Mouse (Mus musculus) liver, postnatal 0 days (tissue): ENCODE results near the gene Macf1. TPM values are rescaled to one million over a fixed set of nuclear protein-coding genes. Genes with fewer than 3 reads are reported as not detected.

Experiments
- ATAC-seq: fragments of 200-750 bp; cut with Nextera tagmentation; 2 replicates; pipeline ENCODE4 v1.8.0; 2017; ENCODE audit warnings: mild to moderate bottlenecking, moderate library complexity
- DNase-seq: peaks from one replicate; pipeline ENCODE4 v3.0.0-alpha.2; 2016
- H3K27ac ChIP-seq: fragments of 300-500 bp; sonication (generic); 2 replicates; pipeline ENCODE4 v1.5.1; 2014; ENCODE audit warnings: antibody characterized with exemption, moderate library complexity, mild to moderate bottlenecking, low read depth
- H3K27me3 ChIP-seq: fragments of 300-500 bp; sonication (generic); 2 replicates; pipeline ENCODE4 v1.6.1; 2014; ENCODE audit warnings: low read length, control low read depth, mixed read lengths; ENCODE audit not compliant: insufficient read depth
- H3K36me3 ChIP-seq: fragments of 300-500 bp; sonication (generic); replicated peaks from 2 replicates; pipeline ENCODE4 v1.6.1; 2014; ENCODE audit warnings: mild to moderate bottlenecking, control low read depth, low read length, moderate library complexity, mixed read lengths; ENCODE audit not compliant: insufficient read depth
- H3K4me1 ChIP-seq: fragments of 300-500 bp; sonication (generic); 2 replicates; pipeline ENCODE4 v1.6.1; 2014; ENCODE audit warnings: antibody characterized with exemption, mild to moderate bottlenecking, control low read depth; ENCODE audit not compliant: insufficient read depth
- H3K4me2 ChIP-seq: fragments of 300-500 bp; sonication (generic); 2 replicates; pipeline ENCODE4 v1.6.1; 2014; ENCODE audit warnings: low read depth, mild to moderate bottlenecking, low read length, moderate library complexity, mixed read lengths
- H3K4me3 ChIP-seq: fragments of 300-500 bp; sonication (generic); 2 replicates; pipeline ENCODE4 v1.5.1; 2014; ENCODE audit warnings: low read depth, low read length
- H3K9ac ChIP-seq: fragments of 300-500 bp; sonication (generic); replicated peaks from 2 replicates; pipeline ENCODE4 v1.6.1; 2014; ENCODE audit warnings: mild to moderate bottlenecking, moderate library complexity
- H3K9me3 ChIP-seq: fragments of 300-500 bp; sonication (generic); 2 replicates; pipeline ENCODE4 v1.6.1; 2016; ENCODE audit warnings: mild to moderate bottlenecking, control low read depth, low read length, mixed read lengths
- CTCF ChIP-seq: sonication (generic); IDR thresholded peaks from 2 replicates; pipeline ENCODE4 v1.5.1; 2016; ENCODE audit warnings: antibody characterized with exemption, low read depth
- EP300 ChIP-seq: IDR thresholded peaks from 2 replicates; pipeline ENCODE4 v1.6.1; 2016; ENCODE audit warnings: antibody characterized with exemption, low read depth, mild to moderate bottlenecking
- WGBS: fragments of 180-500 bp; shearing (Covaris S2); extraction: QIAGEN DNeasy Blood & Tissue Kit; methylation state at CpG from one replicate; pipeline ENCODE4 v1.1.7; 2014; ENCODE audit not compliant: insufficient replicate concordance; 5-methylcytosine and 5-hydroxymethylcytosine counted together
- polyA plus RNA-seq: library from polyadenylated mRNA; unstranded; fragments of >200 nt; fragmentation: Nextera tagmentation; extraction: Ambion mirVana; gene quantifications from 2 replicates; pipeline ENCODE4 v1.2.1, GENCODE M21; 2015

Gene Macf1
- 9.8 and 11.3 TPM in 2 replicates for polyA plus RNA-seq

GRCm38 (mm10) chr4:123684260-123684659, at the start of gene Macf1:
Gene Macf1 (minus strand): TSS chr4:123684360.
- DNase-seq (no peak), ATAC-seq (no peak)
- no peaks in the 10 kb centered on the region for H3K9me3 ChIP-seq
- no peak within 1 kb of the TSS for H3K4me3 ChIP-seq
- H3K27me3 ChIP-seq = peaks cover 23% of the 10 kb centered on the region
- H3K9ac ChIP-seq = no peak within 1 kb of the TSS
- WGBS = 74% methylated on average over 3 of the region's 3 CpGs
- H3K27ac ChIP-seq = no peak within 1 kb of the TSS
- TF ChIP-seq EP300 = no peak
- no peak for TF ChIP-seq CTCF
- no peak within 1 kb of the TSS for H3K4me2 ChIP-seq
- no peaks in the 10 kb centered on the region for H3K36me3 ChIP-seq
- H3K4me1 ChIP-seq = 0 out of 2 replicates have a peak, but pooled peaks cover 3% of the 10 kb centered on the region

- no peaks in the 10 kb centered on the region for H3K9me3 ChIP-seq
- H3K4me3 ChIP-seq = no peak overlapping the region
- ATAC-seq (no peak), DNase-seq (no peak)
- H3K4me1 ChIP-seq = no peaks in the 10 kb centered on the region
- H3K36me3 ChIP-seq = peaks cover 26% of the 10 kb centered on the region
- H3K4me2 ChIP-seq = no peak overlapping the region
- H3K27ac ChIP-seq = no peak overlapping the region
- TF ChIP-seq EP300 = no peak
- no peak for TF ChIP-seq CTCF
- H3K27me3 ChIP-seq = no peaks in the 10 kb centered on the region
- WGBS = 87% methylated on average over 9 of the region's 9 CpGs
- H3K9ac ChIP-seq = no peak overlapping the region
Measured at GRCm38 (mm10) chr4:123733532-123733931, 49.4 kb upstream of the Macf1 start.

GRCm38 (mm10) chr4:123732921-123733320, 48.8 kb upstream of the Macf1 start:
- no peak for ATAC-seq

GRCm38 (mm10) chr4:123732163-123732910, 48.2 kb upstream of the Macf1 start:
- peaks cover 17% of the 10 kb centered on the region for H3K36me3 ChIP-seq
- DNase-seq = no peak
- H3K9me3 ChIP-seq = no peaks in the 10 kb centered on the region
- H3K4me2 ChIP-seq = no peak overlapping the region
- WGBS = 87% methylated on average over 4 of the region's 4 CpGs
- no peak overlapping the region for H3K9ac ChIP-seq
- TF ChIP-seq CTCF (no peak), EP300 (no peak)
- H3K27ac ChIP-seq = no peak overlapping the region
- no peaks in the 10 kb centered on the region for H3K4me1 ChIP-seq
- no peaks in the 10 kb centered on the region for H3K27me3 ChIP-seq
- H3K4me3 ChIP-seq = no peak overlapping the region
- ATAC-seq = peak; percentile 69; the same call in 1 of the 2 replicates

More at GRCm38 (mm10) chr4:123732921-123733320, 48.8 kb upstream of the Macf1 start:
- no peaks in the 10 kb centered on the region for H3K9me3 ChIP-seq
- no peaks in the 10 kb centered on the region for H3K4me1 ChIP-seq
- no peak for DNase-seq
- peaks cover 20% of the 10 kb centered on the region for H3K36me3 ChIP-seq
- H3K4me2 ChIP-seq = no peak overlapping the region
- TF ChIP-seq CTCF = no peak
- no peak for TF ChIP-seq EP300
- no peak overlapping the region for H3K27ac ChIP-seq
- 83% methylated on average over 1 of the region's 2 CpGs for WGBS
- no peaks in the 10 kb centered on the region for H3K27me3 ChIP-seq
- H3K9ac ChIP-seq = no peak overlapping the region
- no peak overlapping the region for H3K4me3 ChIP-seq

- no peak for TF ChIP-seq CTCF
- 84% methylated on average over 4 of the region's 4 CpGs for WGBS
- ATAC-seq = no peak
Measured at GRCm38 (mm10) chr4:123721761-123722160, 37.6 kb upstream of the Macf1 start.

GRCm38 (mm10) chr4:123718434-123718780, 34.2 kb upstream of the Macf1 start:
- Histone ChIP-seq H3K4me1 (no peaks in the 10 kb centered on the region), H3K4me2 (peak overlapping the region; percentile 56), H3K9me3 (no peaks in the 10 kb centered on the region), H3K27ac (peak overlapping the region; percentile 74), H3K27me3 (no peaks in the 10 kb centered on the region), H3K4me3 (peak overlapping the region; percentile 83), H3K9ac (peak overlapping the region; percentile 2), H3K36me3 (no peaks in the 10 kb centered on the region; the same call in 1 of the 2 replicates)
- 13% methylated on average over 7 of the region's 7 CpGs for WGBS
- TF ChIP-seq CTCF = no peak
- 0 out of 2 replicates have a peak, but pooled peaks have one; percentile 11 for TF ChIP-seq EP300
- DNase-seq (no peak), ATAC-seq (peak; percentile 39)

More at GRCm38 (mm10) chr4:123721761-123722160, 37.6 kb upstream of the Macf1 start:
- Histone ChIP-seq H3K4me3 (no peak overlapping the region), H3K27ac (no peak overlapping the region), H3K27me3 (no peaks in the 10 kb centered on the region), H3K4me2 (no peak overlapping the region), H3K4me1 (no peaks in the 10 kb centered on the region), H3K36me3 (no peaks in the 10 kb centered on the region), H3K9ac (no peak overlapping the region), H3K9me3 (no peaks in the 10 kb centered on the region)
- no peak for DNase-seq
